Mouse (Mus musculus) forebrain, embryonic 16.5 days (tissue): ENCODE measurements at regions not wholly inside any gene's neighbourhood (a gene's known extent, or its start where the extent isn't known, plus 50 kb on each side); places are given as distances from the start of the nearest gene placed in this dataset.
"Not testable (repeated sequence)": the region's sequence is repeated elsewhere in the genome, so short reads cannot be mapped to it uniquely, and the experiment has no call there.

Experiments
- ATAC-seq: fragments of 200-750 bp; cut with Nextera tagmentation; 2 replicates; pipeline ENCODE4 v1.8.0; 2017; ENCODE audit warnings: mild to moderate bottlenecking, moderate library complexity
- H3K27ac ChIP-seq: fragments of 300-500 bp; sonication (generic); 2 replicates; pipeline ENCODE4 v1.5.1; 2014; ENCODE audit warnings: low read length, control low read depth
- H3K27me3 ChIP-seq: fragments of 300-500 bp; sonication (generic); replicated peaks from 2 replicates; pipeline ENCODE4 v1.6.1; 2014; ENCODE audit warnings: low read length; ENCODE audit not compliant: control insufficient read depth, insufficient read depth
- H3K36me3 ChIP-seq: fragments of 300-500 bp; sonication (generic); 2 replicates; pipeline ENCODE4 v1.6.1; 2014; ENCODE audit not compliant: control insufficient read depth, insufficient read depth
- H3K4me1 ChIP-seq: fragments of 300-500 bp; sonication (generic); replicated peaks from 2 replicates; pipeline ENCODE4 v1.6.1; 2014; ENCODE audit warnings: low read length; ENCODE audit not compliant: control insufficient read depth, insufficient read depth
- H3K4me2 ChIP-seq: fragments of 300-500 bp; sonication (generic); 2 replicates; pipeline ENCODE4 v1.6.1; 2014; ENCODE audit warnings: mild to moderate bottlenecking, low read length, control low read depth
- H3K4me3 ChIP-seq: fragments of 300-500 bp; sonication (generic); replicated peaks from 2 replicates; pipeline ENCODE4 v1.5.1; 2014; ENCODE audit warnings: mild to moderate bottlenecking, low read length, control low read depth
- H3K9ac ChIP-seq: fragments of 300-500 bp; sonication (generic); replicated peaks from 2 replicates; pipeline ENCODE4 v1.6.1; 2014; ENCODE audit warnings: low read depth, low read length, control low read depth
- H3K9me3 ChIP-seq: fragments of 300-500 bp; sonication (generic); 2 replicates; pipeline ENCODE4 v1.6.1; 2016; ENCODE audit warnings: low read length; ENCODE audit not compliant: control insufficient read depth
- WGBS: fragments of 180-500 bp; shearing (Covaris S2); extraction: QIAGEN DNeasy Blood & Tissue Kit; methylation state at CpG from one replicate; pipeline ENCODE4 v1.1.7; 2014; 5-methylcytosine and 5-hydroxymethylcytosine counted together

DNA sequence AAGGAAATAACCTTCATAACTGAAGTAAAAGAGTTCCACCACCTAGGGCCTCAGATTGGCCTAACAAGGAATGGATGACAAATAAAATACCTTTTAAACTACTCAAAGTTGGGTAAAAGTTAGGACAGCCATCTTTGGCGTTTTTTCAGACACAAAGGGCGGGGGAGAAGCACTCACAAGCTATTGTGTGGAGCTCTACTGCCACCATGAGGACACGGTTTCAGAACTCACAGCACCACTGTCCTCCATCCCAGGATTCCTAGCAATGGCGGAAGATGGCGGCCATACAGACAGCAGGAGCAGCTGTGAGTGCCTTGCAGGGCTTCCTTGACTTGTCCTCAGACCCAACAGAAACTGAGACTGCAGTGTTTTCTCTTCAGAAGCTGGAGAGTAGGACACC, 138.0 kb upstream of the Olfr1324 start:
- WGBS: 68% methylated on average over 5 of the region's 5 CpGs

DNA sequence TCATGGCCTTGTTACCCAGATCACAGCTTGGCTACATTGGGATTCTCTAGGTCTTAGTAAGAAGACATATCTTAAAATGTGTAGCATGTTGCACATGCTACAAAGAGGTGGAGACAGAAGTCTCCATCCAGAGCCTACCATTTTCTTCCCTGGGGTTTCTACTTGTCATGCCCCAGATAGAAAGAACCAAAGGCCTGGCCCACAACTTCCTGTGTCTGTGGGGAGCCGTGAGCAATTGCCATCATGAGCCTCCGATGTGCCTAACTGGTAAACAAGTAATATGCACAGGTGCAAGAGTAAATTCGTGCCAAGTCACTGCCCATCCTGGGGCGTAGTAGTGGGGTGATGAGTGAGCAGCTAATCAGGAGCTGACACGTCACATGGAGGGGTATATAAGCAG, 136.7 kb upstream of the Olfr1324 start:
- not testable (repeated sequence) for H3K27me3 ChIP-seq, H3K27ac ChIP-seq, H3K9me3 ChIP-seq, H3K4me2 ChIP-seq, ATAC-seq, H3K9ac ChIP-seq, H3K4me1 ChIP-seq, H3K36me3 ChIP-seq, H3K4me3 ChIP-seq
- 89% methylated on average over 5 of the region's 5 CpGs for WGBS

More for the DNA sequence above, 138.0 kb upstream of the Olfr1324 start:
- no peak for ATAC-seq
- no peaks in the 10 kb centered on the region for H3K36me3 ChIP-seq
- peak overlapping the region; percentile 25 for H3K4me2 ChIP-seq
- H3K9me3 ChIP-seq: no peaks in the 10 kb centered on the region
- H3K4me3 ChIP-seq: no peak overlapping the region
- no peaks in the 10 kb centered on the region for H3K27me3 ChIP-seq
- H3K9ac ChIP-seq: no peak overlapping the region
- no peak overlapping the region for H3K27ac ChIP-seq
- no peaks in the 10 kb centered on the region for H3K4me1 ChIP-seq

DNA sequence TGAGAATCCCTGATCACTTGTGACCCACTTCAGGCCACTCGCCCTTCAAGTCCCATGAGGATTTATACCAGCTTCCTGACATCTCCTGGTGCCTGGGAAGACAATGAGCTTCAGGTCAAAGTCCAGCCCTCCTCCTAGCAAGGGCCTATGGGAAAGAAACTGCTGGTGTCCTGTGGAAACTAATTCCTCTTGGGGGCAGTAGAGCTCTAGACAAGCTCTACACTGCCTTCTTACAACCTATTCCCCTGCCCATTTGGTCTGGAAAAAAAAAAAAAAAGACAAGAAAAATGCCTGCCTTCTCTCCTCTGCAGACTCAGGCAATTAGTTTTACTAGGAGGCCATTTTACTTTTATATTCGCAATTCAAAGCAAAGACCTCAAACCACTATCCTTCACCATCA, 132.6 kb upstream of the Olfr1324 start:
- H3K4me3 ChIP-seq: no peak overlapping the region
- 48% methylated on average over 2 of the region's 2 CpGs for WGBS
- no peak for ATAC-seq

DNA sequence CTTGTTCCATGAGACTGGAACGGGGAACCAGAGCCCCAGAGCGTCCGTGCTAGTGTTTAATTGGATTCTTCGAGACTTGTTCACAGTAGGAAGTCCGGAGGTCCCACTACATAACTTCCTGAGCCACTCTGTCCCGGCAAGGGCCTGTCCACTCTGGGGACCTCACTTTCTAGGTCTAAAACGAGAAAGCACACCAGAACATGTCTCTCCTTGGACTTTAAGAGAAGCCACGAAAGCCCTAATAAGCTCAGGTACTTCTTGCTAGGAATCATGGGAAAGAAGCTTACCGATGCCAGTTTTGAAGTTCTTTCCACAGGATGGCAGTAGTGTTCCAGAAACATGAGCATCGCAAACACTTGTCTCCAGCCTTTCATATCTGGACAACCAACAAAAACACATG, 122.0 kb upstream of the Olfr1324 start:
- H3K27me3 ChIP-seq: no peaks in the 10 kb centered on the region
- peak overlapping the region; percentile 48 for H3K4me2 ChIP-seq
- no peak for ATAC-seq
- H3K4me1 ChIP-seq: no peaks in the 10 kb centered on the region
- 0 out of 2 replicates have a peak overlapping the region, but pooled peaks have one; percentile 9 for H3K9ac ChIP-seq
- H3K9me3 ChIP-seq: no peaks in the 10 kb centered on the region
- WGBS: 59% methylated on average over 10 of the region's 10 CpGs
- H3K4me3 ChIP-seq: peak overlapping the region; percentile 41
- no peak overlapping the region for H3K27ac ChIP-seq
- H3K36me3 ChIP-seq: no peaks in the 10 kb centered on the region

More for the DNA sequence above, 132.6 kb upstream of the Olfr1324 start:
- Histone ChIP-seq H3K4me1 (no peaks in the 10 kb centered on the region), H3K9ac (no peak overlapping the region), H3K36me3 (no peaks in the 10 kb centered on the region), H3K9me3 (no peaks in the 10 kb centered on the region), H3K27ac (no peak overlapping the region), H3K4me2 (no peak overlapping the region), H3K27me3 (no peaks in the 10 kb centered on the region)

GRCm38 (mm10) chrX:50549713-50550112, 121.4 kb upstream of the Olfr1324 start:
- ATAC-seq: peak; percentile 38; the same call in 1 of the 2 replicates

GRCm38 (mm10) chrX:50537785-50538159, 109.5 kb upstream of the Olfr1324 start:
- H3K27ac ChIP-seq, H3K27me3 ChIP-seq, H3K4me1 ChIP-seq, H3K36me3 ChIP-seq, H3K9me3 ChIP-seq: not testable (repeated sequence)
- peak overlapping the region; percentile 45 for H3K4me3 ChIP-seq
- H3K9ac ChIP-seq: peak overlapping the region; percentile 44; the same call in 1 of the 2 replicates
- ATAC-seq: peak; percentile 64; the same call in 1 of the 2 replicates
- H3K4me2 ChIP-seq: peak overlapping the region; percentile 25
- 56% methylated on average over 3 of the region's 4 CpGs for WGBS

More at GRCm38 (mm10) chrX:50549713-50550112, 121.4 kb upstream of the Olfr1324 start:
- Histone ChIP-seq H3K27me3 (no peaks in the 10 kb centered on the region), H3K9ac (0 out of 2 replicates have a peak overlapping the region, but pooled peaks have one; percentile 9), H3K4me2 (peak overlapping the region; percentile 48), H3K36me3 (no peaks in the 10 kb centered on the region), H3K9me3 (no peaks in the 10 kb centered on the region), H3K27ac (no peak overlapping the region), H3K4me1 (no peaks in the 10 kb centered on the region), H3K4me3 (peak overlapping the region; percentile 41)
- WGBS: 53% methylated on average over 3 of the region's 3 CpGs

- no peaks in the 10 kb centered on the region for H3K9me3 ChIP-seq
- peak; percentile 75 for ATAC-seq
- peak overlapping the region; percentile 44 for H3K9ac ChIP-seq
- H3K4me3 ChIP-seq: peak overlapping the region; percentile 45
- H3K4me2 ChIP-seq: peak overlapping the region; percentile 31
- 46% methylated on average over 19 of the region's 19 CpGs for WGBS
- no peaks in the 10 kb centered on the region for H3K27me3 ChIP-seq
- no peaks in the 10 kb centered on the region for H3K36me3 ChIP-seq
- H3K4me1 ChIP-seq: no peaks in the 10 kb centered on the region
- no peak overlapping the region for H3K27ac ChIP-seq
These were observed 109.0 kb upstream of the Olfr1324 start for GRCm38 (mm10) chrX:50537122-50537784.

DNA sequence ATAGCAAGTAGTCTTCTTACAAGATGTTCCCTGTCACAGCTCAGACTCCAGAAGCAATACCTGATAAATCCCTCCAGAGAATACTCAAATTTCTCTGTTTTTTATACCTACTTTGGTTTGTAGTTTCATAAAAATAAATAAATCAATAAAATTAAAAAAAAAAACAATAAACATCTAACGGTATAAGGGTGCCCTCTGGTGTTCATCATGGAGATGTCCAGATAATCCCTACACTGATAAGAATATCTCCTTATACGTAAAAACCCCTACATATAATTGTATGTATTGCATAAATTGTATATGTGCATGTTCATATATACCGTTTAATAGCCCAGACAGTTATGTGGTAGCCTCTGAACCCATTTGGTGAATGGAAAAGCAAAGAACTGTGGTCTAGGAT, 75.7 kb upstream of the Olfr1324 start:
- no peak overlapping the region for H3K4me3 ChIP-seq
- no peak overlapping the region for H3K4me2 ChIP-seq
- no peak overlapping the region for H3K27ac ChIP-seq
- H3K36me3 ChIP-seq: no peaks in the 10 kb centered on the region
- H3K9me3 ChIP-seq: no peaks in the 10 kb centered on the region
- no peaks in the 10 kb centered on the region for H3K4me1 ChIP-seq
- WGBS: 23% methylated on average over 3 of the region's 3 CpGs
- no peak overlapping the region for H3K9ac ChIP-seq
- H3K27me3 ChIP-seq: no peaks in the 10 kb centered on the region
- no peak for ATAC-seq

DNA sequence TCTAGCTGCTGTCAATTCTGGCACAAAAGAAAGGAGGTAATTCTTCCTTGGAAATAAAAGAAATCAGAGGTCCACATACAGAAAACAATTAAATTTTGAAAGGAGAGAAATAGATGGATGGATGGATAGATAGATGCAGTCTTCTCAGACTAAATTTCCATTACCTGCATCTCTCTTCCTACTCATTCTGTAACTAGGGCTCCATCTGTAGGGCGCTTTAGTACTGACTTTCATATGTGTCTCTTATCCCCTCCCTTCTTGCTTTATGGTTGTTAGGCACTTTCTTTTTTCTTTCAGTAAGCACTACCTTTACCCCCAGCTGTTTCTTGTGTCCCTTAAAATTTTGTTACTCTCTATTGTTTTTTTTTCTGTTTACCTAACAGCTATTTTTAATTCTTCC, 72.9 kb upstream of the Olfr1324 start:
- WGBS: 33% methylated on average over 1 of the region's 1 CpGs
- no peak overlapping the region for H3K4me3 ChIP-seq
- no peak overlapping the region for H3K4me2 ChIP-seq
- no peak overlapping the region for H3K9ac ChIP-seq
- ATAC-seq: 0 out of 2 replicates have a peak, but pooled peaks have one; percentile 54
- no peak overlapping the region for H3K27ac ChIP-seq
- no peaks in the 10 kb centered on the region for H3K36me3 ChIP-seq
- no peaks in the 10 kb centered on the region for H3K9me3 ChIP-seq
- H3K4me1 ChIP-seq: no peaks in the 10 kb centered on the region
- no peaks in the 10 kb centered on the region for H3K27me3 ChIP-seq
